Mouse (Mus musculus): ENCODE measurements around the gene Lypd4. TPM values are rescaled to one million over a fixed set of nuclear protein-coding genes. Genes with fewer than 3 reads are reported as not detected.

Gene Lypd4
- polyA plus RNA-seq (2021; fragmentation: Nextera tagmentation), result not detected in 2 replicates
- long read RNA-seq, experiment 1, result 0 reads
- long read RNA-seq, experiment 2, result 0 reads

GRCm38 (mm10) chr7:24869532-24870165 lies at the start of gene Lypd4, which contains the start of gene Dmrtc2:
Lypd4 (minus strand) TSS chr7:24869941.
Dmrtc2 (plus strand) TSS chr7:24870057.

DNA sequence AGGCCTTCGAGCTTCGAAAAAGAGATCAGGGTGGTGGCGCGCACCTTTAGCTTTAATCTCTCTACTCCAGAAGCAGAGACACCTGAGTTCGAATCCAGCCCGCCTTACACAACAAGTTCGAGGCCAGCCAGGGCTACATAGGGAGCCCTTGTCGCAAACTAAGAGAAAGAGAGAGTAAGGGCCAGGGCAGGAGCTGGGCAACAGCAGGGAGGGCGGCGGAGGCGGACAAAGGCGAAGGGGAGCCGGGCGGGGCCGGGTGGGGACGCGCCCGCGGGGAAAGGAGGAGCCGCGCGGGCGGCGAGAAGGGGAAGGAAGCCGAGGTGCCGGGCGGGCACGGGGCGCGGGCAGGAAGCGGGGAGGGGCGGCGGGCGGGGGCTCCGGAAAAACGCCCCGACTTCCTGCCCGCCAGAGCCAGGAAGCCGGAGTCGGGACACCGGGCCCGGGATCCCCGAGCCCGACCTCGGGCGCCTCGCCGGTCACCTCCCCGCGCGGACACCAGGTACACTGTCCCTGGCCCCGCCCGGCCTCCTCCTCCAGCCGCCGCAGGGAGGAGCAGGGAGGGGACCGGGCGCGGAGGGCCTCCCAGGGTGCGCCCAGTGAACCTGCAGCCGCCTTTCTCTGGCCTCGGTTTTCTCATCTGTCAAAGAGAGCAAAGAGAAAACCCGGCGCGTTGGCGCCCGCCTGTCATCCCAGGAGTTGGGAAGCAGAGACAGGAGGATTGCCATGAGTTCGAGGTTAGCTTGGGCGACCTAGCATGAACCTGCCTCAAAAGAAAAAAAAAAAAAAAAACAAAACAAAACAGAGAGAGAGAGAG lies 33.1 kb upstream of the Lypd4 start, which contains the start of gene Arhgef1:
TSS of gene Arhgef1 (plus strand) at position 283 of the 814 bp plus-strand sequence.

GRCm38 (mm10) chr7:24897224-24897623 lies 27.5 kb upstream of the Lypd4 start, which contains the start of gene Cd79a:
Cd79a (plus strand) TSS chr7:24897381.

GRCm38 (mm10) chr7:24883896-24884692 lies 14.4 kb upstream of the Lypd4 start, which contains the start of gene Rps19:
Rps19 (plus strand) TSS chr7:24884371.

GRCm38 (mm10) chr7:24861913-24862312 lies 7.8 kb downstream of the Lypd4 start, which contains the start of gene Gm9844:
Gm9844 (plus strand) TSS chr7:24862213.

Other genes with a start within 250 kb of the Lypd4 start
- gene Lypd3, start 233.4 kb downstream of the Lypd4 start, polyA plus RNA-seq (2021; fragmentation: Nextera tagmentation), result not detected in 2 replicates
- not detected in 2 replicates for gene Tex101, start 193.3 kb downstream of the Lypd4 start, polyA plus RNA-seq (2021; fragmentation: Nextera tagmentation)
- gene BC049730, start 160.7 kb downstream of the Lypd4 start, polyA plus RNA-seq (2021; fragmentation: Nextera tagmentation), result not detected in 2 replicates
- gene Gm4763, start 143.0 kb downstream of the Lypd4 start, polyA plus RNA-seq (2021; fragmentation: Nextera tagmentation), result not detected in 2 replicates
- gene Cd177, start 109.6 kb downstream of the Lypd4 start, polyA plus RNA-seq (2021; fragmentation: Nextera tagmentation), result not detected in 2 replicates
- 0.28 TPM in 1 of 2 replicates, not detected in the other for gene Ceacam10, start 92.7 kb downstream of the Lypd4 start, polyA plus RNA-seq (2021; fragmentation: Nextera tagmentation)
- 4.5 and 8.1 TPM in 2 replicates for gene Gm9844, start 7.7 kb downstream of the Lypd4 start, polyA plus RNA-seq (2021; fragmentation: Nextera tagmentation)
- gene Dmrtc2, start 116 bp upstream of the Lypd4 start, polyA plus RNA-seq (2021; fragmentation: Nextera tagmentation), result not detected in 2 replicates
- 2,479 and 2,713 TPM in 2 replicates for gene Rps19, start 14.4 kb upstream of the Lypd4 start, polyA plus RNA-seq (2021; fragmentation: Nextera tagmentation)
- 0.27 and 0.60 TPM in 2 replicates for gene Cd79a, start 27.4 kb upstream of the Lypd4 start, polyA plus RNA-seq (2021; fragmentation: Nextera tagmentation)
- gene Arhgef1, start 33.0 kb upstream of the Lypd4 start, polyA plus RNA-seq (2021; fragmentation: Nextera tagmentation), result 4.7 and 7.9 TPM in 2 replicates
- not detected in 2 replicates for gene Gm4881, start 74.6 kb upstream of the Lypd4 start, polyA plus RNA-seq (2021; fragmentation: Nextera tagmentation)
- gene Rabac1, start 102.8 kb upstream of the Lypd4 start, polyA plus RNA-seq (2021; fragmentation: Nextera tagmentation), result 531 and 581 TPM in 2 replicates
- 803 and 1,080 TPM in 2 replicates for gene Atp1a3, start 136.0 kb upstream of the Lypd4 start, polyA plus RNA-seq (2021; fragmentation: Nextera tagmentation)
- 6.1 and 29.3 TPM in 2 replicates for gene Grik5, start 202.4 kb upstream of the Lypd4 start, polyA plus RNA-seq (2021; fragmentation: Nextera tagmentation)
- 24.1 and 27.1 TPM in 2 replicates for gene Zfp574, start 202.6 kb upstream of the Lypd4 start, polyA plus RNA-seq (2021; fragmentation: Nextera tagmentation)